Mouse (Mus musculus) adrenal gland, postnatal 25 days (tissue): ENCODE data around the gene Dolk. TPM values are rescaled to one million over a fixed set of nuclear protein-coding genes. Genes with fewer than 3 reads are reported as not detected.

Experiments used
- DNase-seq: peaks from one replicate; pipeline ENCODE4 v3.0.0; 2021; ENCODE audit warnings: mixed read lengths
- total RNA-seq: library from RNA; stranded (reverse); gene quantifications from 2 replicates; pipeline ENCODE4 v1.2.3, GENCODE M21; 2021

The Dolk gene
- total RNA-seq, 1 experiment from 2014 or later, result 47.3 TPM

GRCm38 (mm10) chr2:30267466-30267865 lies 18.7 kb downstream of the Dolk start:
- no peak for DNase-seq

GRCm38 (mm10) chr2:30266392-30266941 lies 19.7 kb downstream of the Dolk start:
- peak; percentile 69 for DNase-seq

GRCm38 (mm10) chr2:30265767-30266253 lies 20.3 kb downstream of the Dolk start, which contains the start of gene Phyhd1:
Phyhd1 (plus strand) TSS chr2:30266203.
- peak; percentile 51 for DNase-seq

GRCm38 (mm10) chr2:30264671-30265519 lies 21.2 kb downstream of the Dolk start:
- DNase-seq, result no peak

- DNase-seq, result no peak
Observed at GRCm38 (mm10) chr2:30263811-30264210, 22.3 kb downstream of the Dolk start.

GRCm38 (mm10) chr2:30262840-30263441 lies 23.2 kb downstream of the Dolk start:
- DNase-seq, result peak; percentile 68

GRCm38 (mm10) chr2:30261921-30262839 lies 24.0 kb downstream of the Dolk start:
- DNase-seq, result no peak

- no peak for DNase-seq
Observed at GRCm38 (mm10) chr2:30261064-30261736, 24.9 kb downstream of the Dolk start.

- no peak for DNase-seq
Observed at GRCm38 (mm10) chr2:30259131-30260064, 26.7 kb downstream of the Dolk start.

GRCm38 (mm10) chr2:30258600-30258999 lies 27.5 kb downstream of the Dolk start:
- DNase-seq, result no peak

GRCm38 (mm10) chr2:30257699-30258460 lies 28.3 kb downstream of the Dolk start:
- DNase-seq, result no peak

GRCm38 (mm10) chr2:30256616-30257350 lies 29.4 kb downstream of the Dolk start:
- DNase-seq, result no peak

GRCm38 (mm10) chr2:30255631-30256395 lies 30.3 kb downstream of the Dolk start:
- DNase-seq, result no peak

- no peak for DNase-seq
Observed at GRCm38 (mm10) chr2:30253809-30254208, 32.3 kb downstream of the Dolk start.

GRCm38 (mm10) chr2:30252521-30252920 lies 33.6 kb downstream of the Dolk start:
- peak; percentile 49 for DNase-seq

GRCm38 (mm10) chr2:30251417-30252104 lies 34.6 kb downstream of the Dolk start:
- DNase-seq, result no peak
